Mouse (Mus musculus) C2C12 (cell line): ENCODE data around the gene Hist1h2ae. TPM values are rescaled to one million over a fixed set of nuclear protein-coding genes. Genes with fewer than 3 reads are reported as not detected.

ENCODE experiments used
- H3K27me3 ChIP-seq: one replicate; pipeline ENCODE4 v1.6.1; 2011; ENCODE audit not compliant: control insufficient read depth, insufficient read depth, insufficient read length
- H3K36me3 ChIP-seq: one replicate; pipeline ENCODE4 v1.6.1; 2011; ENCODE audit not compliant: control insufficient read depth, insufficient read depth
- H3K4me3 ChIP-seq: one replicate; pipeline ENCODE4 v1.5.1; 2011; ENCODE audit warnings: mild to moderate bottlenecking, control low read depth; ENCODE audit not compliant: poor library complexity, insufficient read depth, severe bottlenecking
- H3K79me2 ChIP-seq: one replicate; pipeline ENCODE4 v1.6.1; 2011; ENCODE audit not compliant: control insufficient read depth, insufficient read depth
- H3K79me3 ChIP-seq: one replicate; pipeline ENCODE4 v1.6.1; 2011; ENCODE audit warnings: low read depth, control low read depth
- H3ac ChIP-seq: one replicate; pipeline ENCODE3; 2011; ENCODE audit warnings: low read depth; ENCODE audit not compliant: control insufficient read depth, insufficient read length
- CEBPB ChIP-seq: IDR thresholded peaks from one replicate; pipeline ENCODE4 v1.6.1; 2011; ENCODE audit warnings: low read depth, mild to moderate bottlenecking, control low read depth, moderate library complexity
- CTCF ChIP-seq: IDR thresholded peaks from one replicate; pipeline ENCODE4 v1.5.1; 2011; ENCODE audit not compliant: control insufficient read depth, insufficient read depth, insufficient read length
- FOSL1 ChIP-seq: IDR thresholded peaks from one replicate; pipeline ENCODE4 v1.8.0; 2011; ENCODE audit warnings: mild to moderate bottlenecking, low read length; ENCODE audit not compliant: poor library complexity, insufficient read depth, severe bottlenecking
- MAX ChIP-seq: IDR thresholded peaks from one replicate; pipeline ENCODE4 v1.6.1; 2011; ENCODE audit warnings: mild to moderate bottlenecking, control low read depth
- MYOD1 ChIP-seq: IDR thresholded peaks from one replicate; pipeline ENCODE4 v1.6.1; 2011; ENCODE audit warnings: low read depth; ENCODE audit not compliant: control insufficient read depth, insufficient read length
- MYOG ChIP-seq: IDR thresholded peaks from one replicate; pipeline ENCODE4 v1.6.1; 2011; ENCODE audit not compliant: control insufficient read depth, insufficient read length; ENCODE audit errors: extremely low read depth
- USF1 ChIP-seq: IDR thresholded peaks from one replicate; pipeline ENCODE4 v1.6.1; 2011; ENCODE audit warnings: low read depth, mild to moderate bottlenecking, control low read depth, moderate library complexity
- microRNA-seq: library from miRNA; unstranded; fragments of <30 nt; microRNA quantifications from one replicate; pipeline ENCODE4, GENCODE M21; 2019; ENCODE audit warnings: borderline microRNAs expressed
- polyA plus RNA-seq: library from polyadenylated mRNA; unstranded; fragments of >200 nt; fragmentation: generic; extraction: Trizol; gene quantifications from one replicate; pipeline ENCODE4 v1.2.1, GENCODE M21; 2012; ENCODE audit warnings: missing spikeins

Hist1h2ae gene
- polyA plus RNA-seq, 1 experiment = 12.6 TPM

- TF ChIP-seq MYOD1 = no peak
- TF ChIP-seq USF1 = no peak
- no peak for TF ChIP-seq MAX
- TF ChIP-seq FOSL1 = no peak
- TF ChIP-seq MYOG = no peak
- TF ChIP-seq CEBPB = no peak
- TF ChIP-seq CTCF = no peak
- Histone ChIP-seq H3K79me2 (no peaks in the 10 kb centered on the region), H3K4me3 (no peak overlapping the region), H3K79me3 (no peaks in the 10 kb centered on the region), H3K27me3 (no peaks in the 10 kb centered on the region), H3K36me3 (no peaks in the 10 kb centered on the region), H3ac (no peak overlapping the region)
Measured at GRCm38 (mm10) chr13:23521703-23522102, 49.3 kb downstream of the Hist1h2ae start.

Small RNAs within 50 kb of the gene (microRNA-seq; reads per million reads assigned to microRNA genes)
- gene Gm44297 (not detected), gene Gm44359 (not detected), gene Gm44394 (not detected)

Other genes starting within 250 kb of the Hist1h2ae start
- 2.1 TPM for gene Zfp322a, start 202.0 kb downstream of the Hist1h2ae start, polyA plus RNA-seq
- gene Abt1, start 147.4 kb downstream of the Hist1h2ae start, polyA plus RNA-seq = 11.2 TPM
- not detected for gene Btn1a1, start 105.3 kb downstream of the Hist1h2ae start, polyA plus RNA-seq
- gene Btn2a2, start 82.4 kb downstream of the Hist1h2ae start, polyA plus RNA-seq = 0.07 TPM
- 6.9 TPM for gene Hist1h4h, start 40.2 kb downstream of the Hist1h2ae start, polyA plus RNA-seq
- 98.1 TPM for gene Hist1h2af, start 37.3 kb downstream of the Hist1h2ae start, polyA plus RNA-seq
- gene Hist1h3g, start 35.8 kb downstream of the Hist1h2ae start, polyA plus RNA-seq = 5.5 TPM
- gene Hist1h2bh, start 27.8 kb downstream of the Hist1h2ae start, polyA plus RNA-seq = 1.2 TPM
- gene Hist1h3f, start 27.2 kb downstream of the Hist1h2ae start, polyA plus RNA-seq = 1.2 TPM
- gene Hist1h4f, start 19.6 kb downstream of the Hist1h2ae start, polyA plus RNA-seq = 7.4 TPM
- 0.25 TPM for gene Hist1h1d, start 18.0 kb downstream of the Hist1h2ae start, polyA plus RNA-seq
- 2.8 TPM for gene Hist1h3e, start 8.9 kb downstream of the Hist1h2ae start, polyA plus RNA-seq
- 9.9 TPM for gene Hist1h2bg, start 176 bp upstream of the Hist1h2ae start, polyA plus RNA-seq
- gene Hist1h2bf, start 3.0 kb upstream of the Hist1h2ae start, polyA plus RNA-seq = 4.5 TPM
- gene Hist1h2ad, start 3.2 kb upstream of the Hist1h2ae start, polyA plus RNA-seq = 0.73 TPM
- 1.9 TPM for gene Hist1h3d, start 4.5 kb upstream of the Hist1h2ae start, polyA plus RNA-seq
- 2.8 TPM for gene Hist1h4d, start 10.4 kb upstream of the Hist1h2ae start, polyA plus RNA-seq
- 0.98 TPM for gene Hist1h2be, start 49.9 kb upstream of the Hist1h2ae start, polyA plus RNA-seq
- 1.2 TPM for gene Hist1h1e, start 51.3 kb upstream of the Hist1h2ae start, polyA plus RNA-seq
- 0.54 TPM for gene Hist1h2ac, start 112.7 kb upstream of the Hist1h2ae start, polyA plus RNA-seq
- 16.8 TPM for gene Hist1h2bc, start 113.0 kb upstream of the Hist1h2ae start, polyA plus RNA-seq
- gene Hist1h1t, start 124.6 kb upstream of the Hist1h2ae start, polyA plus RNA-seq = not detected
- gene Hist1h4c, start 127.2 kb upstream of the Hist1h2ae start, polyA plus RNA-seq = 0.62 TPM
- gene Hfe, start 139.6 kb upstream of the Hist1h2ae start, polyA plus RNA-seq = 0.91 TPM
- 45.9 TPM for gene Hist1h1c, start 167.6 kb upstream of the Hist1h2ae start, polyA plus RNA-seq
- 6.1 TPM for gene Hist1h3c, start 174.4 kb upstream of the Hist1h2ae start, polyA plus RNA-seq
- 2.8 TPM for gene Hist1h2bb, start 175.5 kb upstream of the Hist1h2ae start, polyA plus RNA-seq
- 9.3 TPM for gene Hist1h2ab, start 179.9 kb upstream of the Hist1h2ae start, polyA plus RNA-seq
- gene Hist1h3b, start 181.0 kb upstream of the Hist1h2ae start, polyA plus RNA-seq = 2.0 TPM
- 16.8 TPM for gene Hist1h4b, start 185.8 kb upstream of the Hist1h2ae start, polyA plus RNA-seq
- gene Hist1h4a, start 190.0 kb upstream of the Hist1h2ae start, polyA plus RNA-seq = 6.8 TPM
- 2.4 TPM for gene Hist1h3a, start 191.2 kb upstream of the Hist1h2ae start, polyA plus RNA-seq
- 1.5 TPM for gene Hist1h1a, start 192.4 kb upstream of the Hist1h2ae start, polyA plus RNA-seq
- gene Trim38, start 198.7 kb upstream of the Hist1h2ae start, polyA plus RNA-seq = 0.02 TPM
- gene Slc17a2, start 235.8 kb upstream of the Hist1h2ae start, polyA plus RNA-seq = not detected